Mouse (Mus musculus) embryonic facial prominence, embryonic 11.5 days (tissue): ENCODE results near the gene Arhgap5. TPM values are rescaled to one million over a fixed set of nuclear protein-coding genes. Genes with fewer than 3 reads are reported as not detected.

Experiments used
- ATAC-seq: fragments of 200-750 bp; cut with Nextera tagmentation; replicated peaks from 2 replicates; pipeline ENCODE4 v1.8.0; 2017; ENCODE audit warnings: low read depth; ENCODE audit not compliant: insufficient number of reproducible peaks, low FRiP score, low TSS enrichment
- DNase-seq: peaks from one replicate; pipeline ENCODE4 v3.0.0-alpha.2; 2015; ENCODE audit warnings: low spot score
- H3K27ac ChIP-seq: fragments of 300-500 bp; sonication (generic); replicated peaks from 2 replicates; pipeline ENCODE4 v1.5.1; 2014; ENCODE audit warnings: mild to moderate bottlenecking, low read depth, low read length, control low read depth
- H3K27me3 ChIP-seq: fragments of 300-500 bp; sonication (generic); 2 replicates; pipeline ENCODE4 v1.6.1; 2014; ENCODE audit warnings: mild to moderate bottlenecking, low read length, moderate library complexity, mixed read lengths; ENCODE audit not compliant: control insufficient read depth, insufficient read depth
- H3K36me3 ChIP-seq: fragments of 300-500 bp; sonication (generic); replicated peaks from 2 replicates; pipeline ENCODE4 v1.6.1; 2014; ENCODE audit warnings: low read depth, mild to moderate bottlenecking, low read length, moderate library complexity, mixed read lengths; ENCODE audit not compliant: control insufficient read depth, insufficient read depth
- H3K4me1 ChIP-seq: fragments of 300-500 bp; sonication (generic); 2 replicates; pipeline ENCODE4 v1.6.1; 2014; ENCODE audit warnings: low read length, mixed read lengths; ENCODE audit not compliant: control insufficient read depth, insufficient read depth
- H3K4me2 ChIP-seq: fragments of 300-500 bp; sonication (generic); 2 replicates; pipeline ENCODE4 v1.6.1; 2014; ENCODE audit warnings: low read depth, mild to moderate bottlenecking, control low read depth, low read length, moderate library complexity
- H3K4me3 ChIP-seq: fragments of 300-500 bp; sonication (generic); 2 replicates; pipeline ENCODE4 v1.5.1; 2014; ENCODE audit warnings: low read depth, low read length, control low read depth
- H3K9ac ChIP-seq: fragments of 300-500 bp; sonication (generic); replicated peaks from 2 replicates; pipeline ENCODE4 v1.6.1; 2014; ENCODE audit warnings: mild to moderate bottlenecking, control low read depth, low read length
- H3K9me3 ChIP-seq: fragments of 300-500 bp; sonication (generic); replicated peaks from 2 replicates; pipeline ENCODE4 v1.6.1; 2016; ENCODE audit warnings: mild to moderate bottlenecking, low read length, inconsistent platforms, mixed read lengths; ENCODE audit not compliant: control insufficient read depth
- WGBS: fragments of 180-500 bp; shearing (Covaris S2); extraction: QIAGEN DNeasy Blood & Tissue Kit; methylation state at CpG from one replicate; pipeline ENCODE4 v1.1.7; 2014; 5-methylcytosine and 5-hydroxymethylcytosine counted together
- polyA plus RNA-seq: library from polyadenylated mRNA; unstranded; fragments of >200 nt; fragmentation: Nextera tagmentation; extraction: Ambion mirVana; gene quantifications from 2 replicates; pipeline ENCODE4 v1.2.1, GENCODE M21; 2014

Gene Arhgap5
- polyA plus RNA-seq, 1 experiment from 2014 or later = 70.6 TPM

GRCm38 (mm10) chr12:52481969-52482550, 21.7 kb upstream of the Arhgap5 start:
- no peaks in the 10 kb centered on the region for H3K36me3 ChIP-seq
- H3K27ac ChIP-seq = no peak overlapping the region
- no peak overlapping the region for H3K9ac ChIP-seq
- H3K4me1 ChIP-seq = no peaks in the 10 kb centered on the region
- WGBS = 81% methylated on average over 5 of the region's 5 CpGs
- H3K9me3 ChIP-seq = no peaks in the 10 kb centered on the region
- H3K27me3 ChIP-seq = no peaks in the 10 kb centered on the region
- DNase-seq (no peak), ATAC-seq (no peak)
- H3K4me3 ChIP-seq = no peak overlapping the region
- no peak overlapping the region for H3K4me2 ChIP-seq

GRCm38 (mm10) chr12:52483219-52483618, 20.6 kb upstream of the Arhgap5 start:
- DNase-seq (no peak), ATAC-seq (no peak)
- no peak overlapping the region for H3K4me2 ChIP-seq
- H3K27me3 ChIP-seq = no peaks in the 10 kb centered on the region
- H3K9me3 ChIP-seq = no peaks in the 10 kb centered on the region
- H3K4me3 ChIP-seq = no peak overlapping the region
- WGBS = 93% methylated on average over 9 of the region's 9 CpGs
- no peaks in the 10 kb centered on the region for H3K36me3 ChIP-seq
- H3K4me1 ChIP-seq = no peaks in the 10 kb centered on the region
- no peak overlapping the region for H3K9ac ChIP-seq
- H3K27ac ChIP-seq = no peak overlapping the region

GRCm38 (mm10) chr12:52488266-52488975, 15.4 kb upstream of the Arhgap5 start:
- WGBS = 50% methylated on average over 15 of the region's 15 CpGs
- DNase-seq = no peak
- Histone ChIP-seq H3K36me3 (no peaks in the 10 kb centered on the region), H3K9me3 (no peaks in the 10 kb centered on the region), H3K4me3 (no peak overlapping the region), H3K27me3 (no peaks in the 10 kb centered on the region), H3K27ac (no peak overlapping the region), H3K4me2 (no peak overlapping the region), H3K9ac (no peak overlapping the region), H3K4me1 (no peaks in the 10 kb centered on the region)
- ATAC-seq = no peak

- ATAC-seq (no peak), DNase-seq (peak; percentile 32)
- no peaks in the 10 kb centered on the region for H3K27me3 ChIP-seq
- H3K27ac ChIP-seq = no peak overlapping the region; the same call in 1 of the 2 replicates
- no peak overlapping the region for H3K4me2 ChIP-seq
- no peaks in the 10 kb centered on the region for H3K4me1 ChIP-seq
- H3K36me3 ChIP-seq = no peaks in the 10 kb centered on the region
- no peaks in the 10 kb centered on the region for H3K9me3 ChIP-seq
- WGBS = 47% methylated on average over 6 of the region's 6 CpGs
- no peak overlapping the region for H3K9ac ChIP-seq
- no peak overlapping the region for H3K4me3 ChIP-seq
Measured at GRCm38 (mm10) chr12:52493281-52493681, 10.5 kb upstream of the Arhgap5 start.

GRCm38 (mm10) chr12:52497209-52497608, 6.6 kb upstream of the Arhgap5 start:
- H3K4me3 ChIP-seq = no peak overlapping the region
- H3K36me3 ChIP-seq = no peaks in the 10 kb centered on the region
- DNase-seq = no peak
- ATAC-seq = no peak
- H3K9ac ChIP-seq = no peak overlapping the region
- no peaks in the 10 kb centered on the region for H3K27me3 ChIP-seq
- 82% methylated on average over 3 of the region's 3 CpGs for WGBS
- H3K4me2 ChIP-seq = no peak overlapping the region
- H3K9me3 ChIP-seq = no peaks in the 10 kb centered on the region
- H3K4me1 ChIP-seq = no peaks in the 10 kb centered on the region
- H3K27ac ChIP-seq = no peak overlapping the region

- ATAC-seq (no peak), DNase-seq (peak; percentile 40)
- Histone ChIP-seq H3K27ac (no peak overlapping the region), H3K27me3 (no peaks in the 10 kb centered on the region), H3K4me2 (no peak overlapping the region), H3K4me3 (no peak overlapping the region), H3K9ac (no peak overlapping the region), H3K9me3 (no peaks in the 10 kb centered on the region), H3K36me3 (no peaks in the 10 kb centered on the region), H3K4me1 (no peaks in the 10 kb centered on the region)
- WGBS = 78% methylated on average over 8 of the region's 8 CpGs
Measured at GRCm38 (mm10) chr12:52500915-52501833, 2.6 kb upstream of the Arhgap5 start.

- no peaks in the 10 kb centered on the region for H3K36me3 ChIP-seq
- DNase-seq (no peak), ATAC-seq (no peak)
- H3K4me2 ChIP-seq = no peak overlapping the region
- WGBS = 59% methylated on average over 3 of the region's 3 CpGs
- H3K9me3 ChIP-seq = no peaks in the 10 kb centered on the region
- no peak overlapping the region for H3K9ac ChIP-seq
- H3K4me3 ChIP-seq = no peak overlapping the region
- no peaks in the 10 kb centered on the region for H3K4me1 ChIP-seq
- no peaks in the 10 kb centered on the region for H3K27me3 ChIP-seq
- H3K27ac ChIP-seq = no peak overlapping the region
Measured at GRCm38 (mm10) chr12:52502161-52502560, 1.6 kb upstream of the Arhgap5 start.

- H3K36me3 ChIP-seq = no peaks in the 10 kb centered on the region
- ATAC-seq (peak; percentile 72), DNase-seq (no peak)
- H3K4me2 ChIP-seq = peak overlapping the region; percentile 69
- H3K27ac ChIP-seq = peak overlapping the region; percentile 99
- peak overlapping the region; percentile 96 for H3K4me3 ChIP-seq
- no peaks in the 10 kb centered on the region for H3K4me1 ChIP-seq
- H3K27me3 ChIP-seq = no peaks in the 10 kb centered on the region
- under 1% methylated on average over 13 of the region's 13 CpGs for WGBS
- no peaks in the 10 kb centered on the region for H3K9me3 ChIP-seq
- peak overlapping the region; percentile 74 for H3K9ac ChIP-seq
Measured at GRCm38 (mm10) chr12:52503131-52503455, 679 bp upstream of the Arhgap5 start.
